Mouse (Mus musculus) lung, postnatal 0 days (tissue): Measurements from ENCODE around the gene Gpc3.

Experiments
- CTCF ChIP-seq: IDR thresholded peaks from 2 replicates; pipeline ENCODE4 v1.5.1; 2016; ENCODE audit warnings: antibody characterized with exemption, mild to moderate bottlenecking
- EP300 ChIP-seq: IDR thresholded peaks from 2 replicates; pipeline ENCODE4 v1.6.1; 2016; ENCODE audit warnings: antibody characterized with exemption, mild to moderate bottlenecking, control low read depth

DNA sequence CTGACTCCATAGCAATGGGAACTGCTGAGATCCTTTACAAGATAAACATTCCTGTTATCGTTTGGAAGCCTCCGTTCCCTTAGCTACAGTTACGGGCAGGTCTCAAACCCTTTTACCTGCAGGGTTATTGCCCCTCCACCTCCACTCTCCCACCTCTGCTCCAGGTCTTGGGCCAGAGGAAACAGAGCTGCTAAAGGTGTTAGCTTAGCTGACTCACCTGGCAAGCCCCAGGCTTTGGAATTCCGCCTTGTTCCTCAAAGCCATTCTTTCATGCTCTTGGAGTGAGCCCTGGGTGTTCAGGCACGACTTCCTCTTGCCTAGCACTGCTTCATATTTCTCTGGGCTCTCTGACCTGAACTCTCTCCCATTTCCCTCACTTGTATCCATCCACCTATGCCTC is 241.3 kb downstream of the Gpc3 start:
- TF ChIP-seq CTCF (no peak), EP300 (peak; percentile 49)
